Mouse (Mus musculus) T-cell, adult 2 months (primary cell): ENCODE measurements around the gene Selenos.
"Not testable (repeated sequence)": the region's sequence is repeated elsewhere in the genome, so short reads cannot be mapped to it uniquely, and the experiment has no call there.

ENCODE experiments used
- DNase-seq: peaks from one replicate; pipeline ENCODE4 v3.0.0; 2022; ENCODE audit warnings: low spot score

The Selenos gene

GRCm38 (mm10) chr7:66079364-66080230, at the start of gene Selenos:
Selenos (plus strand) TSS chr7:66079649.
- peak; percentile 97 for DNase-seq

- DNase-seq, result no peak
Observed at GRCm38 (mm10) chr7:66036809-66037208, 42.6 kb upstream of the Selenos start.

- DNase-seq, result no peak
Observed at GRCm38 (mm10) chr7:66038261-66038660, 41.2 kb upstream of the Selenos start.

- DNase-seq, result no peak
Observed at GRCm38 (mm10) chr7:66038730-66039129, 40.7 kb upstream of the Selenos start.

DNA sequence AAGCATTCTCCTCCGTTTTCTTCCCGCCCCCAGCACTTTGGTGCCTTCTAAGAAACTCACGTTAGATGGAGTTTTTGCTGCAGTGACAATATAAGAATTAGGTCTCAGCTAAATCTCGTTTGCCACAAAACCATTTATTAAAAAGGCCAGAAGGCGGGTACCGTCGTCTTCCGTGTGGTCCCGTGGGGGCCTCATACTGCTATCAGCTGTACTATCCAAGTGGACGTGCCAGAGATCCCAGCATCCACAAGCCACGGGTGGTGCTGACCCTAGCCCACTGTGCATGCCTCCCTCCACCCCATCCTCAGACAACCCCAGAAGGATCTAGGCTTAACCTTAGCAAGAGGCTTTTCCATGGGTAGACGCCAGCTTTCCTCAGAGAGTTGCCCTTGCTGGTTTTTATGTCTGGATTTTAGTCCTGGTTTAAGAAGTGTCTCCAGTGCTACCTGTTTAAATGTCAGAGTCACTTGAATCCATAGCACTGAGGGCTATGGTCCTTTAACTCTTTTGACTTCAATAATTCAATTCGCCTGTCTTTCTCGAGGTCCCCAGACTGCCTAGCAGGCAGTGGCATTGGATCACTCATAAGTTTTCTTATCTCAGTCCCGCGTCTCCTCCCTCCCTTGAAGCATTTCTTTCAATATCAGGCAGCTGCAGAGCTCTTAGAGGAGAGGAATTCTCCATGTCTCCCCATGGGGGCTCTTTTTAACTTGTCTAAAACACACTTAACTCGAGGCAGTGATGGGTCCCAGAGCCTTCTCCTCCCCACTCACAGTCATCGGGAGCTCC, 39.2 kb upstream of the Selenos start:
- no peak for DNase-seq

DNA sequence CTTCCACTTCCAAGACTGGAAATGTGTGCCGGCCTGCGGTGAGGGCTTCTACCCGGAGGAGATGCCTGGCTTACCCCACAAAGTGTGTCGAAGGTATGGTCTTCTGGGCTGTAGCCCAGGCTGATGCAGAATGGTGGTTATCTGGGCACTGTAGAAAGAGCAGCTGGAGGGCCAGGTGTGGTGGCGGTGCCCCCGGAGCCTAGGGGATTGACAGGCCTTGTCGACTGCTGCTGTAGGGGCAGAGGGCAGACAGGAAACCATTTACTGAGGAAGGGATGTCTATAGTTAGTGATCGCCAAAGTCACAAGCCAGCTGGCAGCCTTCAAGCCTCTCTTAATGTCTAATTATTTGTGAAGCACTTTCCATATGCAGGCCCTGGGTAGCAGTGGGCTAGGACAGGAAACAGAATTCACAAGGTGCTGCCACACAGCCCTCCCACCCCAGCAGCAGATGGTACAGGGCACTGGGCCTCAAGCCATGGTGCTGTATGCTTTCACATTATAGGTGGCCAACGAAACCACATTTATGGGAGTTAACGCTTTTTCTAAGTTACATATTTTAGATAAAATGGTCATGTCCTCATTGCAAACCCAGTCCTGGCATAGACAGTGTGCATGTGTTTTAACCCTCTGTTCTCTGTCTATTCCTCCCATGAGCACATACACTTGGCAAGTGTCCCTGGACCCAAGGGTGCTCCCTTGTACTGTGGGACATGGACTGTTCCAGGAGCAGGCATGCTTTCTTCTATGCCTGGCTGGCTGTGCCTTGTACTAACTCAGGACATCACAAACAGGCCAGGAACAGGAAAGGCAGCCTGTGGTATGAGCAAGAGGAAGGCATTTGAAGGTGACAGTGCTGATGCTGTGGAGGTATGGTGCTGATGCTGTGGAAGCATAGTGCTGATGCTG, 35.6 kb upstream of the Selenos start, which contains the start of gene Gm45213:
Gm45213 (plus strand) TSS at position 51 of the 908 bp plus-strand sequence.
- DNase-seq, result no peak

- no peak for DNase-seq
Observed at GRCm38 (mm10) chr7:66044617-66045016, 34.8 kb upstream of the Selenos start.

DNA sequence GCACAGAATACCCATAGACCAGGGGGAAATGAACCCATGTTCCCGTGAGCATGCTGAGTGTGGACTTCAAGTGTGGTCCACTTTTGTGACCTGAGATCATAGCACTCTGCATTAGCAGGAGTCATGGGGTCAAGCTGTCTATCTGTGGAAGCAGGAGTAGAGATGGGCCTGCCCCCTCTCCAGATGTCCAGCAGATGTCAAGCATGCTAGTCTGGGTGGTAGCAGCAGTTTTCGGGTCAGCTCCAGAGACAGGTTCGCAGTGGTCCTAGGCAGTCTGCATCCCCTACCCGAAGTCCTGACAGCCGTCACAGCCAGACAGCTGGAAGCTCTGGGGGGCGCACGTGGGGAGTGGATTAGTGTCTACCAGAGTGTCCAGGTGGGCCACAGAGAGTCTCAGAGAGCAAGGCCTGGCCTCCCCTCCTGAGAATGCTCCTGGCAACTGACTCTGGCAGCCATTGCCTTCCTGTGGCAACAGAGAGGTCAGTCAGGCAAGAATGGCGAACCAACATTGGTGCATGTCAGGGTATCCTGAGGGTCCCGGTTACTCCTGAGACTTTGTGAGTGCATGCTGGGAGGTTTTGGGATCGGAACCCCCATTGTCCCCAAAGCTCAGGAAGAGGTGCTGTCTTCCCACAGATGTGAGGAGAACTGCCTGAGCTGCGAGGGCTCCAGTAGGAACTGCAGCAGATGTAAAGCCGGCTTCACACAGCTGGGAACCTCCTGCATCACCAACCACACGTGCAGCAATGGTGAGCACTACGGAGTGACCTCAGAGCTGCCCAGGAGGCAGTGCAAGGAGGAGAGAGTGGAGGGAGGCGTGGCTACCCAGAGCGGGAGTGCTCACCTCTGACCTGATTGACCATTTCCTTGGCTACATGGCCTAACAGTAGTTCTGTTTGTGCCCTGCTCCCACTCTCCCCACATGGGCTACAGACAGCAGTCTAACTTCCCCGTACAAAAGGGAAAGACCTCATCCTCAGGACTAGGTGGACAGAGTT, 32.2 kb upstream of the Selenos start:
- no peak for DNase-seq

DNA sequence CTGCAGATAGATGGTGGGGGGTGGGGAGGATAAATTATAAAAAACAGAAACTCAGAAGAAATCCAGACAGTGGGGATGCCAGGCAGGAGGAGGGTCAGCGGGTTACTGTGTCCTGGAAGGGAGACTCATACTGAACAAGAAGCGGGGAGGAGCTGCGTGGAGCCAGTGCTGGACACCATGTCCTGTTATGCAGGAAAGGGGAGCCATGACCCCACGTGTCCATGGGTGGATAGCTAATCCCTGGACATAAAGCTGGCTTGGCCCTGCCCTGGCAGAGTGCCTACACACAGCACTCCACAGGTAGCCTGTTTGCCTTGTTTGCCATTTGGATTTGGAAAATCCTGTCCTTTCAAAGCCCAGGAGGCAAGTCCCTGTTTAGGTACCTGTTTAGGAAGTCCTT, 31.5 kb upstream of the Selenos start:
- DNase-seq, result no peak

GRCm38 (mm10) chr7:66048446-66049230, 30.8 kb upstream of the Selenos start:
- no peak for DNase-seq

GRCm38 (mm10) chr7:66053946-66054483, 25.4 kb upstream of the Selenos start:
- no peak for DNase-seq

GRCm38 (mm10) chr7:66055356-66055755, 24.1 kb upstream of the Selenos start:
- not testable (repeated sequence) for DNase-seq

- DNase-seq, result no peak
Observed at GRCm38 (mm10) chr7:66058703-66059102, 20.7 kb upstream of the Selenos start, which contains the start of gene Snrpa1. Snrpa1 (plus strand) TSS chr7:66059003.

DNA sequence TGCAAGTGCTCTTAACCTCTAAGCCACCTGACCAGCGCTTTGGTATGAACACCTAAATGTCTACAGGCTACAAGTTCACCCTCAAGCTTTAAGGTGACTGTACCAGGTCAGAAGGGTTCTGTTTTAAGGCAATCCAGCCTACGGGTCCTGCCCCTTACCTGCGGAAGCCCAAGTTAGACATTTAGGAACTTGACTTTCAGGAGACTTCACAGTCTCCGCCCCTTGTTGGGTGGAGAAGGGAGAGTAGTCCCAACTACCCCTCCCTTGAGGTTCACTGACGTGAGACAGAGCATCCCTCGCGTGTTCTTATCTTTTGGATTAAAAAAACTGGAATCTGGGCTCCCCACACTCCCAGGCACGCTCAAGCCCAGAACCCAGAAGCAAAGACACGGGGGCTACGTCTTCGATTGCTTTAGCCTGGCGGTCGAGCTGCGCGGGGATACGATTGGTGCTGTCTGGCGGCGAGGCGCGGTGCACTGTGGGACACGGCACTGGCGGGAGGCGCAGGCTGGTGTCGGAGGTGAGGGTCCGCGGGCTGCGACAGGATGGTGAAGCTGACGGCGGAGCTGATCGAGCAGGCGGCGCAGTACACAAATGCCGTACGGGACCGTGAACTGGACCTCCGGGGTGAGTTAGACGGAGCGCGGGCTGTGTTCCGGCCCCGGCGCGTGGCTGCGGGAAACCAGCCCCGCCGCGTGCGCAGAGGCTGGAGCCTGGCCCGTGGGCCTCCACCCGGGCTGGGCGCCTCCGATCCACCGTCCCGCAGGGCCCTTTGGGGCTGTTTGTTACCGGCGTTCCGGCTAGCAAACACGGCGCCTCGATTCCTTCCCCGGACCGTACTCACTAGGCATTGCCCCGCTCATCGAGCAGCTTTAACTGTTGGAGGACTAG, 19.1 kb upstream of the Selenos start:
- peak; percentile 85 for DNase-seq

GRCm38 (mm10) chr7:66061057-66061456, 18.4 kb upstream of the Selenos start:
- DNase-seq, result no peak

GRCm38 (mm10) chr7:66076411-66076810, 3.0 kb upstream of the Selenos start:
- DNase-seq, result no peak

DNA sequence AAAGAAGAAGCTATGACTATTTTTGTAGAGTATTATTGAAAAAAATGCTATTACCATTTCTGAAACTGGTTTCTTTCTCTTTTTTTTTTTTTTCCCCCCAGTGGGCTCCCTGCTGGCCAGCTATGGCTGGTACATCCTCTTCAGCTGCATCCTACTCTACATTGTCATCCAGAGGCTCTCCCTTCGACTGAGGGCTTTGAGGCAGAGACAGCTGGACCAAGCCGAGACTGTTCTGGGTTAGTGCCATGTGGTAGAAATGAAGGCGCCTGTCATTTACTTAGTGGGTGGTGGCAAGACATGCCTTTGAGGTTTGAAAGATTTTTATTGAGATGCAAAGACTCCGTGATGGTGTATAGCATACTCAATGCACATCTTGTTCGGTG, 773 bp downstream of the Selenos start:
- DNase-seq, result no peak

DNA sequence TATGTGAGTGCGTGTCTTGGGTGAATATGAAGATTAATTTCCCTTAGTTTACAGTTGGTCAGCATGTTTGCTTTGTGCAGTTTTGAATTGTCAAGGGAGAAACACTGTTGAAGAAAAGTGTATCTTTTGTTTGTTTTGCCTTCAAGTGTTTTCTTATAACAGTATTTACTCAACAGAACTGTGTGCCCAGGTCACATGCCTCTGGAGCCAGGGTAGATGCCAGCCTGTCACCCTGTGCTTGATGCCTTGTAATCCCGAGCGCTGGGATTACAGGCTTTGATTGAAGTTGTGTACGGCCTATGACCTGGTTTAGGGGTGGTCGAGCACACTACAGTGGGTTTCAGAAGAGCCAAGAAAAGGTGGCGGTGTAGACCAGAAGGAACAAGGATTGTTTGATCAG, 4.3 kb downstream of the Selenos start:
- DNase-seq, result no peak

GRCm38 (mm10) chr7:66084546-66084945, 5.1 kb downstream of the Selenos start:
- DNase-seq, result no peak
